Mouse (Mus musculus): Measurements from ENCODE around the gene Negr1. TPM values are rescaled to one million over a fixed set of nuclear protein-coding genes. Genes with fewer than 3 reads are reported as not detected.

Negr1 gene
- total and polyA plus RNA-seq, 3 experiments, result 0.65 to 1.1 (median 1.1) TPM

- no peak overlapping the region for H3K4me3 ChIP-seq
- intact Hi-C loops (cut with DNase I), result no loop called here
- no peak overlapping the region for H3K9ac ChIP-seq (ENCODE audit: low read depth, low read length)
- DNase-seq, result no peak
- no peaks in the 10 kb centered on the region for H3K27me3 ChIP-seq (ENCODE audit: control insufficient read depth, insufficient read depth, low read length)
- 78% methylated on average over 1 of the region's 1 CpGs for WGBS
- TF ChIP-seq POLR2A (IDR thresholded peaks at IDR 0.05; ENCODE audit: insufficient read depth, low read depth, low read length), result no peak
- TF ChIP-seq CTCF (IDR thresholded peaks at IDR 0.05), result no peak
- no peak for TF ChIP-seq EP300 (IDR thresholded peaks at IDR 0.05; ENCODE audit: insufficient read depth, low read depth, low read length)
- no peaks in the 10 kb centered on the region for H3K79me2 ChIP-seq (replicated peaks; ENCODE audit: control insufficient read depth, insufficient read depth, low read length)
- H3K4me1 ChIP-seq (ENCODE audit: control insufficient read depth, insufficient read depth, low read length), result no peaks in the 10 kb centered on the region
- H3K27ac ChIP-seq, result no peak overlapping the region
- H3K36me3 ChIP-seq (ENCODE audit: control insufficient read depth, insufficient read depth, low read length), result no peaks in the 10 kb centered on the region
Measured at GRCm38 (mm10) chr3:157334169-157334568, 772.6 kb downstream of the Negr1 start.

DNA sequence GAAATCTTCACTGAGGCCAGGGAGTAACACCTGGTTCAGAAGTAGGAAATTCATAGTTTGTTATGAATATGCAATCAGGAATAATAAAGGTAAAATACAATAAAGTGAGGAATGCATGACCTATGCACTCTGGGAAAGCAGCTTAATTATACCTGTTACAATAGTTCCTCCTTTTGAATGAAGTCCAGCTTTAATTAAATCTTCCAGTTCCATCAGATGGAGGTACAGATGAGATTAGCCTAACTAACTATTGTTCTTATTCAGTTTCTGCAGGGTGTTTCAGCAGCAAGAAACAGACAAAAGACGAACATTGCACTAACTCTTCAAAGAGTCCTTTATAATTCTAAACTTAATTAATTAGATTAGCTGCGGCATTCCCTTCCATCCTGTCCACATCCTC is 787.9 kb downstream of the Negr1 start:
- no peaks in the 10 kb centered on the region for H3K36me3 ChIP-seq (ENCODE audit: control insufficient read depth, insufficient read depth, low read length)

GRCm38 (mm10) chr3:157358905-157359304 is 797.3 kb downstream of the Negr1 start:
- WGBS, result 42% methylated on average over 3 of the region's 3 CpGs
- Histone ChIP-seq H3K36me3 (ENCODE audit: control insufficient read depth, insufficient read depth, low read length) (no peaks in the 10 kb centered on the region), H3K27me3 (ENCODE audit: control insufficient read depth, insufficient read depth, low read length) (no peaks in the 10 kb centered on the region), H3K4me3 (no peak overlapping the region), H3K79me2 (replicated peaks; ENCODE audit: control insufficient read depth, insufficient read depth, low read length) (no peaks in the 10 kb centered on the region), H3K4me1 (ENCODE audit: control insufficient read depth, insufficient read depth, low read length) (no peaks in the 10 kb centered on the region), H3K9ac (ENCODE audit: low read depth, low read length) (no peak overlapping the region), H3K27ac (no peak overlapping the region)
- TF ChIP-seq EP300 (IDR thresholded peaks at IDR 0.05; ENCODE audit: insufficient read depth, low read depth, low read length) (no peak), CTCF (IDR thresholded peaks at IDR 0.05) (peak; percentile 6; the same call in 1 of the 2 replicates), POLR2A (IDR thresholded peaks at IDR 0.05; ENCODE audit: insufficient read depth, low read depth, low read length) (no peak)
- DNase-seq, result no peak
- intact Hi-C loops (cut with DNase I), result no loop called here

More for the DNA sequence above, 787.9 kb downstream of the Negr1 start:
- Histone ChIP-seq H3K27me3 (ENCODE audit: control insufficient read depth, insufficient read depth, low read length) (no peaks in the 10 kb centered on the region), H3K79me2 (replicated peaks; ENCODE audit: control insufficient read depth, insufficient read depth, low read length) (no peaks in the 10 kb centered on the region), H3K4me1 (ENCODE audit: control insufficient read depth, insufficient read depth, low read length) (no peaks in the 10 kb centered on the region), H3K4me3 (no peak overlapping the region), H3K27ac (no peak overlapping the region), H3K9ac (ENCODE audit: low read depth, low read length) (no peak overlapping the region)
- no peak for DNase-seq
- intact Hi-C loops (cut with DNase I), result no loop called here
- 80% methylated on average over 2 of the region's 2 CpGs for WGBS
- TF ChIP-seq CTCF (IDR thresholded peaks at IDR 0.05) (no peak), POLR2A (IDR thresholded peaks at IDR 0.05; ENCODE audit: insufficient read depth, low read depth, low read length) (no peak), EP300 (IDR thresholded peaks at IDR 0.05; ENCODE audit: insufficient read depth, low read depth, low read length) (no peak)

DNA sequence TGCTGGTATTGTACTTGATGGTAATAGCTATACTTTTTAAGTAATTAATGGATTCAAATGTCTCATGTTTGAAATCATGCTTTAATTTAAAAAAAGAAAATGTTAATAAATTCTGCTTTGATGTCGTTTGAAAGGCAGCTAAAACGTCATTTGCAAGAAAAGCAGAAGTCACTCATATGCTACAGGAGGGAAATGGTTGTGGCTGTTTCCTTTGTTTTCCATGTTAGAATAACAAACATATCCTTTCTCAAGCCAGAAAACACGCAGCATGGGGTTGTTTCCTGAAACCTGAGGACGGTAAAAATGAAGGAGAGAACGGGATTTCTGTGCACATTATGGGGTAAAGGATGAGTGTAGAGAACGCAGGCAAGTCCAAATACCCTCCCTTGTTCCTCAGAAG is 798.2 kb downstream of the Negr1 start:
- H3K27ac ChIP-seq, result no peak overlapping the region
- H3K79me2 ChIP-seq (replicated peaks; ENCODE audit: control insufficient read depth, insufficient read depth, low read length), result no peaks in the 10 kb centered on the region
- H3K36me3 ChIP-seq (ENCODE audit: control insufficient read depth, insufficient read depth, low read length), result no peaks in the 10 kb centered on the region
- TF ChIP-seq EP300 (IDR thresholded peaks at IDR 0.05; ENCODE audit: insufficient read depth, low read depth, low read length), result no peak
- no peak for TF ChIP-seq CTCF (IDR thresholded peaks at IDR 0.05)
- TF ChIP-seq POLR2A (IDR thresholded peaks at IDR 0.05; ENCODE audit: insufficient read depth, low read depth, low read length), result no peak
- H3K27me3 ChIP-seq (ENCODE audit: control insufficient read depth, insufficient read depth, low read length), result no peaks in the 10 kb centered on the region
- WGBS, result 44% methylated on average over 6 of the region's 6 CpGs
- H3K4me1 ChIP-seq (ENCODE audit: control insufficient read depth, insufficient read depth, low read length), result no peaks in the 10 kb centered on the region
- no peak overlapping the region for H3K9ac ChIP-seq (ENCODE audit: low read depth, low read length)
- no peak for DNase-seq
- intact Hi-C loops (cut with DNase I), result no loop called here
- H3K4me3 ChIP-seq, result no peak overlapping the region

All from heart, adult 2 months (tissue).